Mouse (Mus musculus) heart, adult 2 months (tissue): ENCODE measurements around the gene Ccsap.

Experiments used
- CTCF ChIP-seq: fragments of 200-600 bp; IDR thresholded peaks from 2 replicates; pipeline ENCODE4 v1.8.1; 2022; ENCODE audit warnings: antibody characterized with exemption, mild to moderate bottlenecking, moderate library complexity
- POLR2A ChIP-seq: fragments of 200-500 bp; IDR thresholded peaks from 2 replicates; pipeline ENCODE4 v1.6.1; 2011; ENCODE audit warnings: mild to moderate bottlenecking, low read depth, low read length, control low read depth; ENCODE audit not compliant: insufficient read depth

GRCm38 (mm10) chr8:123844341-123844740 is 15.7 kb downstream of the Ccsap start:
- TF ChIP-seq CTCF (no peak), POLR2A (no peak)
